Mouse (Mus musculus): ENCODE data around the gene Acap3. TPM values are rescaled to one million over a fixed set of nuclear protein-coding genes. Genes with fewer than 3 reads are reported as not detected.

Gene Acap3
- polyA plus RNA-seq, 1 experiment from 2014 or later = 8.2 TPM

DNA sequence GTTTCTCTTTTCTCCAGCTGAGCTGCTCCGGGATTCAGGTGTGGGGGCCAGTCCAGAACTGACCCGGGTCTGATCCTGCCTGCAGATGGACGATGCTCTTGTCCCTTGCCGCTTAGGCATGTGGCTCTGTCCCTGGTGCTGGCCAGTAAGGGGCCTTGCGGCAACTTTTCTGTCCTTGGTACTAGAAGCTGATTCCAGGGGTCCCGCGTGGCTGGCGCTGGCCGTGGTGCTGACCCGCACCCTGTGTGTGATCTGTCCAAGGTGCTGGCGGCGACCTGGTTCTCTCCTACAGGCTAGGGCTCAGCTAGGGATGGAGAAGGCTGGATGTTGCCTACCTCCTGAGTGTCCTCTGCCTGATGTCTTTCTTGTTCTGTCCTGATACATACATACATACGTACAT is 32.3 kb upstream of the Acap3 start:
- Histone ChIP-seq H3K4me3 (ENCODE audit: inconsistent target) (no peak overlapping the region), H3K27ac (no peak overlapping the region), H3K36me3 (ENCODE audit: inconsistent target) (peaks cover 9% of the 10 kb centered on the region; the same call in 1 of the 2 replicates), H3K79me2 (ENCODE audit: inconsistent target) (no peaks in the 10 kb centered on the region)
- WGBS (ENCODE audit: missing documents) = 71% methylated on average over 11 of the region's 13 CpGs

DNA sequence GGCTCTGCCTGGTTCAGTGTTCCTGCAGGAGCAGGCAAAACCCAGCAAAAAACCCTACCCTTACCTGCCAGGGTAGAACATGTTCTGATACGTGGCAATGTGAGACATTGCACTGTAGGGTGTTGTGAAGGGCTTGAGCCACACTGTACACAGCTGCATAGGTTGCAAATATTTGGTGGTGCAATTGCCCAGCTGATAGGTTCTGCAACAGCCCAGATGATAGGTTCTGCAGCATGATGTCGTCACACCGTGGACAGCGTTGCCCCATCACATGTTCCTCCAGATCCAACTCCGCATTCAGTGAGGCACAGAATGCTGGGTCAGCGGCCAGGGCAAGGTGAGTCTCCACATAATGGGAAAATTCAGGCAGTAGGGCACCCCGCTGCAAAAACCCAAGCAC is 29.8 kb upstream of the Acap3 start:
- no peak overlapping the region for H3K4me3 ChIP-seq (ENCODE audit: inconsistent target)
- no peaks in the 10 kb centered on the region for H3K79me2 ChIP-seq (ENCODE audit: inconsistent target)
- H3K27ac ChIP-seq = no peak overlapping the region
- WGBS (ENCODE audit: missing documents) = 71% methylated on average over 7 of the region's 7 CpGs
- H3K36me3 ChIP-seq (ENCODE audit: inconsistent target) = peaks cover 15% of the 10 kb centered on the region

DNA sequence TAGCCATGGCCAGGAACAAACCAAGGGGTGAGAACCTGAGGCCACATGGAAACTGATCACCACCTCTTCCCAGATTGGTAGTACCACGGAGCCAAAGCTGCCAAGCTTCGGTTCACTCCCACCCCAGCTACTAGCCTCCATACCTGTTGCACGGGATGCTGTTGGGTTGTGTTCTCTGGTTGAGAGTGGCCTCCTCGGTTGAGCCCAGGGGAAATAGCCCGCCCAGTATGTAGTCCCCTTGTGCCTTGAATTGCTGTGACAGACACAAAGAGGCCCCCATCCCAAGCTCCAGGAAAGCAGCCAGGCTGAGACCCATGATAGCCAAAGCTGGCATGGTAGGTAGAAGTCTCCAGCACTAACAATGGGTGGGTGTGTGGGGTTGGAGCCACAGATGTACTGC is 28.6 kb upstream of the Acap3 start, which contains the start of gene Tas1r3:
Tas1r3 (minus strand) TSS at position 362 of the 400 bp plus-strand sequence.
- WGBS (ENCODE audit: missing documents) = 84% methylated on average over 5 of the region's 5 CpGs
- peaks cover 7% of the 10 kb centered on the region for H3K79me2 ChIP-seq (ENCODE audit: inconsistent target)
- H3K27ac ChIP-seq = no peak within 1 kb of the TSS
- no peak within 1 kb of the TSS for H3K4me3 ChIP-seq (ENCODE audit: inconsistent target)
- peaks cover 17% of the 10 kb centered on the region for H3K36me3 ChIP-seq (ENCODE audit: inconsistent target)

DNA sequence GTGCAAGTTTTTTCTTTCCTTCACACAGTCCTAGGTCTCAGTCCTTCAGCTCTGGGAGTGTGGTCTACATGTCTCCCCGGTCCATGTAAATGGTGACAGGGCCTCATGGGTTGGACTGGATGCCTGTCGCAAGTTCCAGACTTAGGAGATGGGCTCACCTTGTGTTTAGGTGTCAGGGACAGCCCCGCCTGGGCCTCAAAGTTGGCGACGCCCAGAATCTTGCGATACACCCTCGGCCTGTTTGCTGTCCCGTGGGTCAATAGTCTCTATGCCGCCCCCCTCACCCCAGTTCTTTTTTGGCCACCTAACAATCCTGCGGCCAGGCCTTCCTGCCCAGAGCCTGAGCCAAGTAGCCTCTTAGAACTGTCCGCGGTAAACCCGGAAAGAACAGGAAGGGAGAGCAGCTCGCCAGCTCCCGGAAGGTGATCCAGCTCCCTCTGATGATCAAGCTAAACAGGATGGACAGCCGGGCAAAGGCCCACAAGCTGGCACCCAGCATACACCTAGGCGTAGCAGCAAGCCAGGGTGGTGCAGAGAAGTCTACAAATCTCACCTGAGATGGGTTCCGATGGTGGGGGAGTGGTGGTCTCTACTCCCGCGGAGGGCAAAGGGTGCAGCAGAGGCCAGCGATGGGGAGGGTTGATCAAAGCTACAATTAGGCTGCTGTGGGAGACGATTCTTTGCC is 22.9 kb upstream of the Acap3 start:
- WGBS (ENCODE audit: missing documents) = 8% methylated on average over 21 of the region's 22 CpGs
- H3K4me3 ChIP-seq (ENCODE audit: inconsistent target) = peak overlapping the region; percentile 100
- H3K79me2 ChIP-seq (ENCODE audit: inconsistent target) = peaks cover 47% of the 10 kb centered on the region
- peaks cover 34% of the 10 kb centered on the region for H3K36me3 ChIP-seq (ENCODE audit: inconsistent target)
- peak overlapping the region; percentile 46 for H3K27ac ChIP-seq

DNA sequence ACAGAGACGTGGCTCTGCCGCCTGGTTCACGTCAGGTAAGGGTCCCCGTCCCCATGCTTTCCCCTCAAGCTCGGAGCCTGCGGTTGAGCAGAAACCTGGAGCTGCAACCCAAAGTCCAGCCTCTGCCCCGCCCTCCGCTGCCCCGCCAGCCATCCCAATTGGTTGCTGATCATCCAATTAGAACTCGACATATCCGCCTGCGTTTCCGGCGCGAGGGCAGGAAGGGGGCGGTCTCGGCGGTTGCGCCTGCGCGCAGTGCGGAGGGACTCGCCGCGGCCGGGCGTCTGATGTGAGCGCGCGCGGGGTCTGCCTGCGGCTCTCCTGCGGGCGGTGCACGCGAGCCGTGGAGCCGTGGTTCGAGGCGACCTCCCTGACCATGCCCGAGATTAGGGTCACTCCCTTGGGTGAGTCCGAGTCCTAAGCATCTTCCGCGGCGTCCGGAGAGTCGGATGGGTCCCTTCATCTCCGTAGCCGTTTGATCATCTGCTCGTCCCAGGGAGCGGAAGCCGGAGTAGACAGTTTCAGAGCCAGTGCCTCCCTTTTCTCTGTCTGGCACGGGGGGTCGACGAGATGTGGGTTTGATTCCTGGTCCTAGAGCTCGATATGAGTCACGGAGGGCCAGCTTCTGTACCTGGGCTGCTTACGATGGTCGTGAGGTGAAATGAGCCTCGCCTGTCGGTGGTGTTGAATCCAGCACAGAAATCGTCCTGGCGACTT is 22.1 kb upstream of the Acap3 start, which contains the start of the genes Cptp and Ints11:
Cptp (minus strand) TSS at position 124 of the 717 bp plus-strand sequence.
Ints11 (plus strand) TSS at position 230 of the 717 bp plus-strand sequence.
- Histone ChIP-seq H3K79me2 (ENCODE audit: inconsistent target) (peaks cover 47% of the 10 kb centered on the region), H3K27ac (peak within 1 kb of the TSS; percentile 46), H3K36me3 (ENCODE audit: inconsistent target) (peaks cover 35% of the 10 kb centered on the region), H3K4me3 (ENCODE audit: inconsistent target) (peak within 1 kb of the TSS; percentile 100)
- WGBS (ENCODE audit: missing documents) = under 1% methylated on average over 63 of the region's 63 CpGs

DNA sequence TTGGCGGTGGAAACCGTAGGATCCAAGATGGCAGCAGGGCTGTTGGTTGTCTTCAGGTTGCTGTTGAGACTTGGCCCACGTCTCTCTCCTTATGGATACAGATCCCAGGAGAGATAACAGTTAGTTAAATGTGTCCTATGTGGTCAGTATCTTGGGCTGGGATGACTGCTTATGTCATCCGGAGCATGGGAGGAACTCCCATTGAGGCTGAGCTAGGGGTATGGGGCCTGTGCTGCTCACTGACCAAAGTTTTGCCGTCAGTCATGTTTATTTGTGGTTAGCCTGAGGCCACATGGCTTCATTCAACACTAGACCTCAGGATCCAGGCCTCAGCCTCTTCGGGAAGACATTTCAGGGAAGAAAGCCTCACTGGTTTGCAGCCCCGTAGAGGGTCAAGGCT is 20.2 kb upstream of the Acap3 start:
- Histone ChIP-seq H3K4me3 (ENCODE audit: inconsistent target) (no peak overlapping the region), H3K27ac (no peak overlapping the region), H3K36me3 (ENCODE audit: inconsistent target) (peaks cover 40% of the 10 kb centered on the region), H3K79me2 (ENCODE audit: inconsistent target) (peaks cover 47% of the 10 kb centered on the region)
- 85% methylated on average over 7 of the region's 7 CpGs for WGBS (ENCODE audit: missing documents)

DNA sequence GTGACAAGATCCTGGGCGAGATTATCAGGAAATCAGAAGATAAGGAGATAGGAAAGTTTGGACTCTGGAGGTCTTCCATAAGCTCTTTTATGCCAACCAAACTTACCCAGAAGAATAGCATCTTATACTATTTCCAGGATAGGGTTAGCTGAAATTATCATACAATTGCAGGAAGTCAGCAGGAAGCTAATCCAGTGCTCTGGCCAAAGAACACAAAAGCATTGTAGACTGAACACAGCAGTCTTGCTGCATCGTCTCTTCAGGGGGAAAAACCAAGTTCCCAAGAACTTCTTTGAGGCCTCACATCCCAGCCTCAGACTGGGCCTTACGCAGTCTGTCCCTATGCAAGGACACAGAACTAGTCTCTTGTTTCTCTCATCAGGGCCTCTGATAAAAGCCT is 8.0 kb upstream of the Acap3 start:
- Histone ChIP-seq H3K79me2 (ENCODE audit: inconsistent target) (no peaks in the 10 kb centered on the region), H3K27ac (no peak overlapping the region), H3K4me3 (ENCODE audit: inconsistent target) (no peak overlapping the region), H3K36me3 (ENCODE audit: inconsistent target) (peaks cover 22% of the 10 kb centered on the region; the same call in 1 of the 2 replicates)
- WGBS (ENCODE audit: missing documents) = 97% methylated on average over 3 of the region's 3 CpGs

DNA sequence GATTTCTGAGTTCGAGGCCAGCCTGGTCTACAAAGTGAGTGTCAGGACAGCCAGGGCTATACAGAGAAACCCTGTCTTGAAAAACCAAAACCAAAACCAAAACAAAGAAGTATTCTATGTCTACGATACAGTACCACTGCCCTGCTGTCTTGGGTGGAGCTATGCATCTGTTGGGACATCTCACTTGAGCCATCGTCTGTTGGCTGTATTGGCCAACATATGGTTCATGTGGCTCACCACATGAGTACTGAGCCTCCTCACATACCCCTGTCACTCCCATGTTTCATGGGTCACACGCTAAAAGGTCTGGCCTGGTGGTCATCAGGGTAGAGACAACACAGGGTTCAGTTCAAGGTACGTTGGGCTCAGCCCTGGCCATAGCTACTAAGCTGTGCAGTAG is 5.3 kb upstream of the Acap3 start:
- H3K27ac ChIP-seq = no peak overlapping the region
- peaks cover 23% of the 10 kb centered on the region; the same call in 1 of the 2 replicates for H3K36me3 ChIP-seq (ENCODE audit: inconsistent target)
- peaks cover 10% of the 10 kb centered on the region; the same call in 1 of the 2 replicates for H3K79me2 ChIP-seq (ENCODE audit: inconsistent target)
- H3K4me3 ChIP-seq (ENCODE audit: inconsistent target) = no peak overlapping the region
- WGBS (ENCODE audit: missing documents) = 66% methylated on average over 5 of the region's 5 CpGs

DNA sequence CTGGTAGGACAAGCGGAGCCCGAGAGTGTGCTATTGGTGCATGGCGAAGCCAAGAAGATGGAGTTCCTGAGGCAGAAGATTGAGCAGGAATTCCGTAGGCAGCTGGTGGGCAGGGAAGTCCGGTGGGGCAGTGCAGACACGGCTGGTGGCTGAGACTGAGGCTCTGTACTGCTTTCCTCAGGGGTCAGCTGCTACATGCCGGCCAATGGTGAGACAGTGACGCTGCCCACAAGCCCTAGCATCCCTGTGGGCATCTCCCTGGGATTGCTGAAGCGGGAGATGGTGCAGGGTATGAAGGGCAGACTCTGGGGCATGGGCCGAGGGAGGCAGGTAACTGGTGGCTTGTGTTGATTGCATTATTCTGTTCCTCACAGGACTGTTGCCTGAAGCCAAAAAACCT is 3.9 kb upstream of the Acap3 start:
- Histone ChIP-seq H3K79me2 (ENCODE audit: inconsistent target) (peaks cover 13% of the 10 kb centered on the region), H3K27ac (no peak overlapping the region), H3K36me3 (ENCODE audit: inconsistent target) (peaks cover 23% of the 10 kb centered on the region; the same call in 1 of the 2 replicates), H3K4me3 (ENCODE audit: inconsistent target) (no peak overlapping the region)
- WGBS (ENCODE audit: missing documents) = 95% methylated on average over 6 of the region's 10 CpGs

DNA sequence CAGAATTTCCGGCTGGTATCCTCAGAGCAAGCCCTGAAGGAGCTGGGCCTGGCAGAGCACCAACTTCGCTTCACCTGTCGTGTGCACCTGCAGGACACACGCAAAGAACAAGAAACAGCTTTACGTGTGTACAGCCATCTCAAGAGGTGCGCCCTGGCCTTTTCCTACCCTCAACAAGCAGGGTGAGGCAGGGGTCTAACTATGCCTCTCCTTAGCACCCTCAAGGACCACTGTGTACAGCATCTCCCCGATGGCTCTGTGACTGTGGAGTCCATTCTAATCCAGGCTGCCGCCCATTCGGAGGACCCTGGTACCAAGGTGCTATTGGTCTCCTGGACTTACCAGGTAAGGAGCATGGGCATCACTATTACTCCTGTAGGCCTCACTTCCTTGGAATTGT is 3.4 kb upstream of the Acap3 start:
- Histone ChIP-seq H3K4me3 (ENCODE audit: inconsistent target) (no peak overlapping the region), H3K36me3 (ENCODE audit: inconsistent target) (peaks cover 23% of the 10 kb centered on the region; the same call in 1 of the 2 replicates), H3K27ac (no peak overlapping the region), H3K79me2 (ENCODE audit: inconsistent target) (peaks cover 18% of the 10 kb centered on the region)
- 93% methylated on average over 9 of the region's 9 CpGs for WGBS (ENCODE audit: missing documents)

DNA sequence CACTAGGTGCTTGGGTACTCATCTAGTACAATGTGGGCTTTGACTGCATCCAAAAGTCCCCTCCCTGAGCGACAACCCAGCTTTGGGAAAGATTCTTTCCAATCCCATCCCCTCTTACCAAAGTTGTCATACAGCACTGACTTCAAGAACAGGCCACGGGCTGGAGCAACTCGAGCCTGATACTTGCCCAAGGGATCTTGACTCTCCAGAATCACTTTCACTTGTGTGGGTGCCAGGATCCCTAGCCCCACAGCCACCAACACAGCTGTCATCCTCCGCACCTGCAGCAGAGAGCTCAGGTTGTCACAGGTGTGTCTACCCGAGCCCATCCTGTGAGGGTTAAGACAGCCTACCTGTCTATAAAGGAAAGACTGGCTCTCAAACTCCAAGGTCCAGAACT is 2.3 kb upstream of the Acap3 start:
- H3K4me3 ChIP-seq (ENCODE audit: inconsistent target) = no peak overlapping the region
- H3K79me2 ChIP-seq (ENCODE audit: inconsistent target) = peaks cover 30% of the 10 kb centered on the region
- H3K36me3 ChIP-seq (ENCODE audit: inconsistent target) = peaks cover 23% of the 10 kb centered on the region; the same call in 1 of the 2 replicates
- no peak overlapping the region for H3K27ac ChIP-seq
- WGBS (ENCODE audit: missing documents) = 84% methylated on average over 5 of the region's 5 CpGs

DNA sequence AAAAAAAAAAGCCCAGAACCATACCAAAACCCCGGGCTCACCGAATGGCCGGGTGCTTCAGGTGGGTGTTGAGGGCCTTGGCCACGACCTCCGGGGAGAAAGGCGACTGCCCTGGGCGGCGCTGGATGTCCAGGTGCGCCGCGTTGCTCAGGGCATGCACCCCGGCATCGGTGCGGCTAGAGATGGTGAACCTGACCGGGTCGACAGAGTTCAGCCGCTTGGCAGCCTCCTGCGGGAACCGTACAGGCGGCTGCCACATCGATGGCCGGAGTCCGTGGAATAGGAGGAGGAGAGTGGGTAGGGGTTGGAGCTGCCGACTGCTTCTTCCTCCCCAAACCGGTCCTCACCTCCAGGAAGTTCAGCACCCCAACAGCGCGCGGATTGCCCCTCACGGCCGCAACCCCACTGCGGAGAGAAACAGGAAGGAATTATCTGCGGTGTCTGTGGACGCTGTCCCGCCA is 581 bp upstream of the Acap3 start:
- 0 out of 2 replicates have a peak overlapping the region, but pooled peaks have one; percentile 7 for H3K27ac ChIP-seq
- WGBS (ENCODE audit: missing documents) = 1% methylated on average over 34 of the region's 34 CpGs

DNA sequence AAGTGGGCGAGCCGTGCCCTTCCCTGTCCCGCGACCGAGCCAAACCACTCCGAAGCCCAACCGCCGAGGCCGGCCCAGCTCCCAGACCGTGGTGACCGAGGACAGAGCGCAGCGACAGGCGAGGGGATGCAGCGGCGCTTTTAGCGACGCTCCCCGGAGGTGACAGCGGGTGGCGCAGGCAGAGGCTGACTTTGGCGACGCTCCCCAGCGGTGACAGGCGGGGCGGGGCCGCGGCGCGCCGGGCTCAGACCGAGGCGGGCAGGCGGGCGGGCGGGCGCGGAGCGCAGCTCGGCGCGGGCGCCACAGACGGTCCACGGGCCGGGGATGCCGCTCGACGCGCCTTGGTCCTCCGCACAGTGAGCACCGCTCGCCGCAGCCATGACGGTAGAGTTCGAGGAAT is 395 bp downstream of the Acap3 start:
- Histone ChIP-seq H3K79me2 (ENCODE audit: inconsistent target) (peaks cover 55% of the 10 kb centered on the region), H3K36me3 (ENCODE audit: inconsistent target) (peaks cover 16% of the 10 kb centered on the region; the same call in 1 of the 2 replicates), H3K27ac (peak overlapping the region; percentile 65), H3K4me3 (ENCODE audit: inconsistent target) (peak overlapping the region; percentile 73)
- WGBS (ENCODE audit: missing documents) = under 1% methylated on average over 50 of the region's 56 CpGs

More for the DNA sequence above, 581 bp upstream of the Acap3 start:
- Histone ChIP-seq H3K36me3 (ENCODE audit: inconsistent target) (peaks cover 23% of the 10 kb centered on the region; the same call in 1 of the 2 replicates), H3K79me2 (ENCODE audit: inconsistent target) (peaks cover 47% of the 10 kb centered on the region), H3K4me3 (ENCODE audit: inconsistent target) (peak overlapping the region; percentile 73)

DNA sequence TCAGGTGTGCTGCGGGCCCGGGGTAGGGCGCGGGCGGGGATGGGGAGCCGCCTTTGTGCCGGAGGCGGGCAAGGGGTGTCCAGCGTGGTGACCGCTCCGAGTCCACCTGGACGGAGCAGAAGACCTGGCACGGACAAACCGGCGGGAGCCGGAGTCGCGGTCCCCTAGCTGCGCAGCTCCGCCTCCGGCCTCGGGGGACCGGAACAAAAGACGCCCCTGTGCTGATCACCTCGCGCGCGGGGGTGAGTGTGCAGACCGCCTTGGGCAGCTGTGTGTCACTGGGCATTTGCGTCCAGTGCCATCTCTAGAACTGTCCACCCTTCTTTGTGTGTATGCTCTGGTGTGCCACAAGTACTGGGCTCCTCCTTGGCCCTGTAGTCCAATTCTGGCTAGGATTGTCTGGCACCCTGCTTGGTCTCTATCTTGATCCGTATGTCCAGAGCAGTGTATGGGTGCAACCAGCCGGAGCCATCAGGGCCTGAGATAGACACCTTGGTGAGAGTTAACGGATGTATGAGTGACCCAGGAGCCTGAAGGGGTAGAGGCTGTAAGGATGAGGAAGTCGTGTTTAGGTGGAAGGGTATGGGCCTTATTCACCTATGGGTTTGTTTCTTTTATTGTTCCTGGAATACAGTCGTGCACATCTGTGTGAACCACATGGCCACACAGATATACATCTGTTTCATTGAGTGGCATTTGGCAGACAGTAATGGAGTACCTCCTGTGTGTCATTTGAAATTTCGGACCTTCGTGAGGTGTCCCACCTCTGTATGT is 1.0 kb downstream of the Acap3 start:
- Histone ChIP-seq H3K4me3 (ENCODE audit: inconsistent target) (peak overlapping the region; percentile 73), H3K79me2 (ENCODE audit: inconsistent target) (peaks cover 55% of the 10 kb centered on the region), H3K27ac (no peak overlapping the region), H3K36me3 (ENCODE audit: inconsistent target) (peaks cover 10% of the 10 kb centered on the region; the same call in 1 of the 2 replicates)
- 4% methylated on average over 29 of the region's 37 CpGs for WGBS (ENCODE audit: missing documents)
